Mouse (Mus musculus) lung, adult 2 months (tissue): ENCODE results near the gene Gng10.

Experiments
- CTCF ChIP-seq: fragments of 200-500 bp; IDR thresholded peaks from 2 replicates; pipeline ENCODE4 v1.5.1; 2011; ENCODE audit warnings: mild to moderate bottlenecking, low read length, control low read depth; ENCODE audit not compliant: insufficient read depth
- POLR2A ChIP-seq: fragments of 200-500 bp; IDR thresholded peaks from 2 replicates; pipeline ENCODE4 v1.6.1; 2011; ENCODE audit warnings: low read depth, mild to moderate bottlenecking, control low read depth, low read length, borderline replicate concordance; ENCODE audit errors: extremely low read depth

DNA sequence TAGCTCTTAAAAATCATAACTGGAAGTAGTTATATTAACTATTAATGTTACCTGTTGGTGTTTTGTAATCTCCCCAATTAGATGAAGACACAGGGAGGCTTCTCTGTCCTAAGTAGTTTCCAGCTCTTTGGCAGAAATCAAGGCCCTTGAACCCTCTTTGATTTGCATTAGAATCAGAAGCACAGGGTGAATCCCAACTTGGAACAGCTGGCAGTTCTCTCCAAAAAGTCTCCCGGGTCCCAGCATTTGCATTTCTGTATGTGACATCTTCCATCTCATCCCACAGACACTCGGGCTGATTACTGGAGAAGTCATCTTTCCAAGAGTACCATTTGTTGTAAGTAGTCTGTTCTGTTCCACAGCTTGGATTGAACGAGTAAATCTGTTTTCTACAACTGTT is 12.3 kb downstream of the Gng10 start:
- TF ChIP-seq CTCF, result no peak
- TF ChIP-seq POLR2A, result no peak
